Mouse (Mus musculus) adipocyte (in vitro differentiated cells): Measurements from ENCODE around the gene Ccdc142.

Experiments used
- DNase-seq: peaks from one replicate; pipeline ENCODE4 v3.0.0-alpha.2; 2016; ENCODE audit warnings: low spot score

The Ccdc142 gene

DNA sequence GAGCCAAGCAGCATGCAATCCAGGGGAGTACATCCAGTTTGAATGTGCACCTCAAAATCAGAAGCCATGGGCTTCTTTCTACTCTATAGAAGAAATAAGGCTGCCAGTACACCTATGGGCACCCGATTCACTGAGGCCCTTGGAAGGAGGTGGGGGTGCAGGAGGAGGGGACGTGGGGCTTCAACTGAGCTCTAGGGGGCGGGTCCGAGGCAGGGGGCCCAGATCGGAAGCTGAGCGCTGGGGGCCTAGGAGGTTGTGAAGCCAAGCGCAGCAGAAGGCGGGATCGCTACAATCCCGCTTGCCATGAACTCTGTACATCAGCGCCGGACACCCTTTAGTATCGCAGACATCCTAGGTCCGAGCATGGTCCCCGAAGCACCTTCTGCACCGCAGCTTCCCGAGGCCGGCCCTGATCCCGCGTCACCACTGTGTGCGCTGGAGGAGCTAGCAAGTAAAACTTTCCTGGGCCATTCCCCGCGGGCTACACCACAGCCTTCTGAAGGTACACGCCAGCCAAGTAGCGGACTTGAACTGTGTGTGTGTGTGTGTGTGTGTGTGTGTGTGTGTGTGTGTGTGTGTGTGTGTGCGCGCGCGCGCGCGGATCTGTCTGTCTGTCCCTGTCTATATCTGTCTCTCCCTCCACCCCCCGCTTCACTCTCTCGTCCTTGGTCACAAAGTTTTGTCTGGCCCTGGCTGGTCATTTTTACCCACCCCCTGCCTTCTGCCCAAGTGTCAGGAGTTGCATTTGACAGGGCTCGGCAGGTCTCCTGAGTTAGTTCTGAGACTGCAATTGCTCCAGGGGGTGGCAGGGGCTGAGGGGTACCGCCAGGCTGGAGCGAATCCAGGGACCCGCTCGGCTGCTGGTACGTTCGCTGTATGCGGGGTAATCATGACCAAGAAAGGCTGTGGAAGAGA, 15.0 kb upstream of the Ccdc142 start, which contains the start of gene Lbx2:
Gene Lbx2, plus strand, starts transcription at position 247 of the 915 bp plus-strand sequence.
- DNase-seq: no peak

GRCm38 (mm10) chr6:83087205-83087925, 14.0 kb upstream of the Ccdc142 start:
- DNase-seq: no peak

DNA sequence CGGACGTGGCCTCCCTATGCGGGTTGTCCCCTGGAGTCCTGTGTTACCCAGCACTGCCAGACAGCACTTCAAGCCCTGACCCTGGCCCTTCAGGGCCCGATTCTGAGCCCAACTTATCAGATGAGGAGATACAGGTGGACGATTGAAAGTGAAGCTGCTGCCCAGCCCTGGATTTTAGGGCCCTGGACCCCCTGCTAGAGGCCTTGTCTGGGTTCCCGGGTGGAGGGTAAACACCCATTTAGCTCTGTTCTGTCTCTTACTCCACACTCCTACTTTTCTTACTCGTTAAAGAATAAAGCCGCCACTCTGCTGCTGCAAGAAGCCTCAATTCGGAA, 13.5 kb upstream of the Ccdc142 start:
- no peak for DNase-seq

DNA sequence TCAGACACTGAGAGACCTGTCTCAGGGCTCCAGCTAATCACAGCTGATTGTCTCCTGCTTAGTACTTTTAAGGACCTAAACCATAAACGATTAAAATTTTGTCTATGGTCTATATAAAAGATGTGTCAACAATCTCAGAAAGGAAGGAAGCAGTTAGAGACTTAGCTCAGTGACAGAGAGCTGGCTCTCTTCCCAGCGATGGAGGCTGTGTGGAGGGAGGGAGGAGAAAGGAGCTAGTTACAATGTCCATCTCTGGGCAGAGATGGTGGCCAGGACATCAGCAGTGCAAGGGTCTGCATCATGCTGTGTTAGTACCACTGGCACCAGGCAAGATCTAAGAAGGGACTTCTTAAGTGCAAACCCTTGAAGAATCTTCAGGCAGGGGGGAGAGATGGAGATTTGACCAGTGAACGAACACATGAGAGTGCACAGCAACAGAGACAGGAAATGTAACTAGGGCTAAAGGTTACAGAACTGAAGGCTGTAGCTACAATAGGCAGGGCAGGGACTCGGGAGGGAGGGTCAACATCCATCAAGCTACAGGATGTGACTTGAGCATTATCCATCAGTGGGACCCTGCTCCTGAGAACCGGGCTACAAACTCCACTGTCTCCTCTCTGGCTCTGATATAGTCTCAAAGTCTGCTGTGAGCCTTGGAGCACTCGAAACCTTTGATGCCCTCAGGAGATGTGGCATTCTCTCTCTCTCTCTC, 8.8 kb upstream of the Ccdc142 start:
- peak; percentile 59 for DNase-seq

GRCm38 (mm10) chr6:83095968-83096367, 5.4 kb upstream of the Ccdc142 start:
- DNase-seq: no peak

GRCm38 (mm10) chr6:83098411-83098810, 3.0 kb upstream of the Ccdc142 start:
- DNase-seq: peak; percentile 52

DNA sequence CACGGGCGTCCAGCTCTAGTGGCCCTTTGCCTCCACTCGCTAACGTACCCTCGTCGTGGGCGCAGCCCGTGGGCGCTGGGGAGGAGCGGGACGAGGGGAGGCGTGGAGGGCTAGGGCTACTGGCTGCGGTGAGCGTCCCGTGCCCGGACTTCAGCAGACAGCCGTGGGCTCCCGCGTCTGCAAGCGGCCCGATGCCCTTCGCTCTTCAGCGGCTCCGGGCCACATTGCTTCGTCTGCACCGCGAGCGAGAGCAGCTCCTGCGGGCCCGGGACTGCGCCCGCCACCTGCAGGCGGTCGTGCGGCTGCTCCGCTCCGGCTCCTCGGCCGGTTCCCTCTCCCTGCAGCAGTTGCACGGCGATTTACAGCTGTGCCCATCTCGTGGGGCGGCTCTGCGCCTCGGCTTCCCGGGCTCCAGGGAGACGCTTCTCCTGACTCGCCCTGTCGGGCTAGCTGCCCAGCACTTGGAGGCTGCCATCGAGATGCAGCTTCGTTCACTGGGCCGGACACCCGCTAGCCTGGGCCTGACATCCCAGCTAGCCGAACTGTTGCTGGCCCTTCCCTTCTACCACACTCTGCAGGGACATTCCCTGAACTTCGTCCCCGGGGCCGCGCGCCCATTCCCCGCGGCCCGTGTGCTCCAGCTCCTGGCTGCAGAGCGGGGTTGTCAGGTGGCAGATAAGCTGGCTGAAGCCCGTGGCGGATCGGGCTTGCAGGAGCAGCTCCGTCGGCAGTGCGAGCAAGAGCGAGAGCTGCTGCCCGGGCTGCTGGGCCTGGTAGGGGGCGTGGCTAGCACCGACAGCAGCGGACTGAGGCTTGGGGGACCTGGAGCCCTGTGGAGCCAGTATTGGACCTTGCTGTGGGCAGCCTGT, 521 bp downstream of the Ccdc142 start:
- peak; percentile 71 for DNase-seq

- no peak for DNase-seq
These were observed 1.8 kb downstream of the Ccdc142 start for GRCm38 (mm10) chr6:83103130-83103650.

DNA sequence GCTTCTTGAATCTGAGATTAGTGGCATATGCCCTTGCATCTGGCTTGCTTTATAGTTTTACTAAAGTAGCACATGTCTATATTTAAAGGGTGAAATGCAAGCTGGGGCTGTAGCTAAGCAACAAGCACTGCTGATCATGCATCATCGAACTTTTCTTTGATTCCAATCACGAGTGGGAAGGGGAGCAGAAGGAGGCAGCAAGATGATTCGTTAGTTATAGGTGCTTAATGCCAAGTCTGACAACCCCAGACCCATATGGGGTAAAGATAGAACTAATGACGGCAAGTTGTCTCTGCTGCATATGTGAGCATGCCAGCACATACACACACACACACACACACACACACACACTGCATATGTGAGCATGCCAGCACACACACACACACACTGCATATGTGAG, 2.8 kb downstream of the Ccdc142 start:
- no peak for DNase-seq

GRCm38 (mm10) chr6:83107566-83108400, 6.4 kb downstream of the Ccdc142 start:
- peak; percentile 80 for DNase-seq

- peak; percentile 86 for DNase-seq
These were observed 7.6 kb downstream of the Ccdc142 start, which contains the start of gene Mrpl53 for GRCm38 (mm10) chr6:83108762-83109668. Gene Mrpl53 (plus strand): TSS chr6:83109040.

GRCm38 (mm10) chr6:83111510-83112136, 10.2 kb downstream of the Ccdc142 start:
- no peak for DNase-seq

- peak; percentile 93 for DNase-seq
These were observed 13.7 kb downstream of the Ccdc142 start, which contains the start of gene Mogs for GRCm38 (mm10) chr6:83115011-83115671. Gene Mogs (plus strand): TSS chr6:83115496.

DNA sequence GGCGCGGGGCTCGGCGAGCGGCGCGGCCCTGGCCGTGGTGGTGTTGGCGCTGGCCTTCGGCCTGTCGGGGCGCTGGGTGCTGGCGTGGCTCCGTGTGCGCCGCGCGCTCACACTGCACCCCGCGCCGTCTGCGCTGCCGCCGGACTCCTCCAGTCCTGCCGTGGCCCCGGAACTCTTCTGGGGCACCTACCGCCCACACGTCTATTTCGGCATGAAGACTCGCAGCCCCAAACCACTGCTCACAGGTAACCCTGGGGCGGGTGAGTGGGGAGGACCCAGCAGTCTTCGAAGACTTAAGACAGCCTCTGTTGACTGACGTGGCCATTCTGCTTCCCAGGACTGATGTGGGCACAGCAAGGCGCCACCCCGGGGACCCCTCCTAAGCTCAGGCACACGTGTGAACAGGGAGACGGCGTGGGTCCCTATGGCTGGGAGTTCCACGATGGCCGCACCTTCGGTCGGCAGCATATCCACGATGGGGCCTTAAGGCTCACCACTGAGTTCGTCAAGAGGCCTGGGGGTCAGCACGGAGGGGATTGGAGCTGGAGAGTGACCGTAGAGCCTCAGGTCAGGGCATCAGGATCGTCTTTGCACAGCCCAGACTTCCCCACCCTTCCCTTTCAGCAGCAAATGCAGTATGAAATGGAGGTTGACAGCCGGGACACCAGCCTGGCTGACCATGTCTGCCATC, 14.4 kb downstream of the Ccdc142 start:
- no peak for DNase-seq

DNA sequence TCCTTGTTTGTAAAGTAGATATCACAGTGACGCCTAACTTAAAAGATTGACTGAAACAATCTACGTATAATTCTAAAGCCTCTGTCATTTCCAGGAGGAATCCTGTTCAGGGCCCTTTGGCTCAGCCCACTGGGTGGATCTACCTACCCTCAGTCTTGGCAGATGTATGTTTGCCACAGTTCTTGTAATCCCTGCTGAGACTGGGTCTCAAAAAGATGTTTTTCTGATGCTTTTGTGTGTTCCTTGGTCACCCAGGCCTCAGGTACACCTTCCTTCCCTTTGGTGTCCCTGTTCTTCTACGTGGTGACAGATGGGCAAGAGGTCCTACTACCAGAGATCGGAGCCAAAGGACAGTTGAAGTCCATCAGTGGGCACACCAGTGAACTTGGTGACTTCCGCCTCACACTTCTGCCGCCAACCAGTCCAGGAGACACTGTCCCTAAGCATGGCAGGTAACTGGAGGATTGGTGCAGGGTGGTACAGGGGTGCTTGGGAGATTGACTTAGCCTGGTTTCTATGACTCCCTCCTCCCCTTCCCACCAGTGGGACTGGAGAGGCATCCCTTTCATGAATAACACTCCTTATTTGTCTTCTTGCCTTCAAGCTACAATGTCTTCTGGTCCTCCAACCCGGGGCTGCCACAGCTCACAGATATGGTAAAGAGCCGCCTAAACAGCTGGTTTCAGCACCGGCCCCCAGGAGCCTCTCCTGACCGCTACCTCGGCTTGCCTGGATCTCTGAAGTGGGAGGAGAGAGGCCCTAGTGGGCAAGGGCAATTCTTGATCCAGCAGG, 15.2 kb downstream of the Ccdc142 start:
- no peak for DNase-seq

GRCm38 (mm10) chr6:83117165-83117438, 15.7 kb downstream of the Ccdc142 start:
- no peak for DNase-seq

GRCm38 (mm10) chr6:83117616-83118015, 16.2 kb downstream of the Ccdc142 start:
- no peak for DNase-seq
